Mouse (Mus musculus) CH12.LX (cell line): ENCODE measurements at regions not wholly inside any gene's neighbourhood (a gene's known extent, or its start where the extent isn't known, plus 50 kb on each side); places are given as distances from the start of the nearest gene placed in this dataset.

Source experiments
- DNase-seq: peaks from one replicate; pipeline ENCODE4 v3.0.0-alpha.2; 2013; ENCODE audit errors: extremely low read depth
- H3K27ac ChIP-seq: 2 replicates; pipeline ENCODE4 v1.5.1; 2012; ENCODE audit warnings: low read depth, mild to moderate bottlenecking, control low read depth, moderate library complexity; ENCODE audit not compliant: insufficient read depth
- H3K27me3 ChIP-seq: replicated peaks from 2 replicates; pipeline ENCODE3; 2012; ENCODE audit warnings: inconsistent platforms
- H3K36me3 ChIP-seq, 2 experiments: replicated peaks in 1 of 2; 2 replicates each; pipeline versions ENCODE3 to v1.6.1; 2012; ENCODE audit warnings: inconsistent platforms in 1 of 2, low read length in 1 of 2, mild to moderate bottlenecking in 1 of 2, mixed read lengths in 1 of 2, moderate library complexity in 1 of 2; ENCODE audit not compliant: control insufficient read depth in 1 of 2, insufficient read depth in 1 of 2
- H3K4me1 ChIP-seq, 2 experiments: 2 replicates each; pipeline ENCODE4 v1.6.1; 2012; ENCODE audit warnings: inconsistent platforms in 1 of 2, moderate library complexity in 1 of 2; ENCODE audit not compliant: insufficient read depth in 2 of 2, control insufficient read depth in 1 of 2
- H3K4me2 ChIP-seq: 2 replicates; pipeline ENCODE4 v1.6.1; 2012; ENCODE audit warnings: low read depth, mild to moderate bottlenecking, control low read depth; ENCODE audit not compliant: poor library complexity, insufficient read depth, severe bottlenecking
- H3K4me3 ChIP-seq, 3 experiments: fragments of 150-350 bp in 1 of 3; sonication (generic) in 1 of 3; replicated peaks in 1 of 3; 2 replicates each; pipeline versions ENCODE3 to v1.5.1; 2011 to 2012; ENCODE audit warnings: low read depth in 2 of 3, low read length in 2 of 3, mild to moderate bottlenecking in 2 of 3, moderate library complexity in 2 of 3, control low read depth in 1 of 3, improper control_type of control experiment in 1 of 3, inconsistent platforms in 1 of 3, mixed read lengths in 1 of 3; ENCODE audit not compliant: poor library complexity in 1 of 3
- H3K79me2 ChIP-seq: replicated peaks from 2 replicates; pipeline ENCODE4 v1.6.1; 2012; ENCODE audit warnings: mild to moderate bottlenecking, moderate library complexity; ENCODE audit not compliant: control insufficient read depth, poor library complexity, insufficient read depth, severe bottlenecking; ENCODE audit errors: extremely low read depth
- H3K9ac ChIP-seq: 2 replicates; pipeline ENCODE4 v1.6.1; 2012; ENCODE audit warnings: low read depth, mild to moderate bottlenecking, control low read depth, moderate library complexity; ENCODE audit not compliant: insufficient read depth
- H3K9me3 ChIP-seq: replicated peaks from 2 replicates; pipeline ENCODE3; 2012; ENCODE audit warnings: low read length, inconsistent platforms, mixed read lengths
- BHLHE40 ChIP-seq: IDR thresholded peaks from 2 replicates; pipeline ENCODE4 v1.6.1; 2011; ENCODE audit warnings: mild to moderate bottlenecking, low read depth, low read length, improper control_type of control experiment
- CHD1 ChIP-seq: IDR thresholded peaks from 2 replicates; pipeline ENCODE4 v1.6.1; 2012; ENCODE audit warnings: low read depth, low read length, improper control_type of control experiment, inconsistent platforms
- CTCF ChIP-seq, 2 experiments: IDR thresholded peaks in 1 of 2; conservative IDR thresholded peaks in 1 of 2; 2 replicates each; pipeline ENCODE4 v1.5.1; 2011 to 2012; ENCODE audit warnings: low read depth in 2 of 2, low read length in 2 of 2, improper control_type of control experiment in 1 of 2, inconsistent platforms in 1 of 2, mild to moderate bottlenecking in 1 of 2, moderate library complexity in 1 of 2
- E2F4 ChIP-seq: IDR thresholded peaks from 2 replicates; pipeline ENCODE4 v1.6.1; 2011; ENCODE audit warnings: low read depth, low read length, improper control_type of control experiment; ENCODE audit not compliant: insufficient replicate concordance
- ELF1 ChIP-seq: IDR thresholded peaks from 2 replicates; pipeline ENCODE4 v1.6.1; 2014; ENCODE audit warnings: low read depth, mild to moderate bottlenecking, inconsistent platforms, low read length, improper control_type of control experiment
- HCFC1 ChIP-seq: IDR thresholded peaks from 2 replicates; pipeline ENCODE4 v1.6.1; 2012; ENCODE audit warnings: low read depth, mild to moderate bottlenecking, inconsistent platforms, low read length, improper control_type of control experiment
- IRF4 ChIP-seq: IDR thresholded peaks from 2 replicates; pipeline ENCODE4 v1.6.1; 2014; ENCODE audit warnings: low read depth, mild to moderate bottlenecking, inconsistent platforms, low read length, improper control_type of control experiment
- KAT2A ChIP-seq: IDR thresholded peaks from 2 replicates; pipeline ENCODE4 v1.6.1; 2012; ENCODE audit warnings: low read length, improper control_type of control experiment, inconsistent platforms; ENCODE audit not compliant: insufficient replicate concordance
- MAX ChIP-seq: IDR thresholded peaks from 2 replicates; pipeline ENCODE4 v1.6.1; 2011; ENCODE audit warnings: low read length, improper control_type of control experiment
- MAZ ChIP-seq: IDR thresholded peaks from 2 replicates; pipeline ENCODE4 v1.6.1; 2012; ENCODE audit warnings: low read depth, mild to moderate bottlenecking, inconsistent platforms, low read length, improper control_type of control experiment, moderate library complexity
- MEF2A ChIP-seq: IDR thresholded peaks from 2 replicates; pipeline ENCODE4 v1.6.1; 2014; ENCODE audit warnings: low read depth, mild to moderate bottlenecking, inconsistent platforms, low read length, improper control_type of control experiment, borderline replicate concordance
- MXI1 ChIP-seq: IDR thresholded peaks from 2 replicates; pipeline ENCODE4 v1.6.1; 2011; ENCODE audit warnings: mild to moderate bottlenecking, low read depth, low read length, improper control_type of control experiment
- NELFE ChIP-seq: IDR thresholded peaks from 2 replicates; pipeline ENCODE4 v1.6.1; 2011; ENCODE audit warnings: low read depth, low read length, improper control_type of control experiment
- NRF1 ChIP-seq: IDR thresholded peaks from 2 replicates; pipeline ENCODE4 v1.6.1; 2014; ENCODE audit warnings: low read depth, mild to moderate bottlenecking, inconsistent platforms, low read length, improper control_type of control experiment, moderate library complexity
- POLR2A ChIP-seq: IDR thresholded peaks from 2 replicates; pipeline ENCODE4 v1.6.1; 2011; ENCODE audit warnings: low read depth, mild to moderate bottlenecking, improper control_type of control experiment, low read length
- POLR2AphosphoS2 ChIP-seq: IDR thresholded peaks from 2 replicates; pipeline ENCODE4 v1.6.1; 2011; ENCODE audit warnings: low read depth, low read length, improper control_type of control experiment
- RAD21 ChIP-seq: IDR thresholded peaks from 2 replicates; pipeline ENCODE4 v1.6.1; 2011; ENCODE audit warnings: low read depth, mild to moderate bottlenecking, low read length, improper control_type of control experiment, moderate library complexity
- SMC3 ChIP-seq: IDR thresholded peaks from 2 replicates; pipeline ENCODE4 v1.6.1; 2011; ENCODE audit warnings: low read depth, low read length, improper control_type of control experiment
- TBP ChIP-seq: conservative IDR thresholded peaks from 2 replicates; pipeline ENCODE4 v1.6.1; 2011; ENCODE audit warnings: low read depth, low read length, improper control_type of control experiment
- USF1 ChIP-seq: IDR thresholded peaks from 2 replicates; pipeline ENCODE4 v1.6.1; 2014; ENCODE audit warnings: low read depth, mild to moderate bottlenecking, inconsistent platforms, low read length, improper control_type of control experiment
- USF2 ChIP-seq: conservative IDR thresholded peaks from 2 replicates; pipeline ENCODE4 v1.6.1; 2011; ENCODE audit warnings: low read depth, low read length, improper control_type of control experiment
- ZC3H11A ChIP-seq: IDR thresholded peaks from 2 replicates; pipeline ENCODE4 v1.6.1; 2012; ENCODE audit warnings: low read depth, mild to moderate bottlenecking, inconsistent platforms, low read length, improper control_type of control experiment
- ZKSCAN1 ChIP-seq: IDR thresholded peaks from 2 replicates; pipeline ENCODE4 v1.6.1; 2012; ENCODE audit warnings: low read depth, inconsistent platforms, low read length, improper control_type of control experiment, borderline replicate concordance
- ZMIZ1 ChIP-seq: IDR thresholded peaks from 2 replicates; pipeline ENCODE4 v1.6.1; 2012; ENCODE audit warnings: low read depth, mild to moderate bottlenecking, inconsistent platforms, low read length, improper control_type of control experiment
- ZNF384 ChIP-seq: IDR thresholded peaks from 2 replicates; pipeline ENCODE4 v1.6.1; 2012; ENCODE audit warnings: low read depth, low read length, improper control_type of control experiment, inconsistent platforms
- dilution Hi-C: fragments of 300-500 bp; cut with MboI; formaldehyde crosslinking; loops from 2 replicates; pipeline ENCODE4 v1.14.3; 2020; ENCODE audit warnings: low sequenced_read_pairs; ENCODE audit not compliant: extremely low pct_unique_long_range_greater_than_20kb, extremely low pct_ligation_motif_present
- in situ Hi-C: fragments of 300-500 bp; cut with MboI; formaldehyde crosslinking; loops from 3 replicates; pipeline ENCODE4 v1.14.3; 2019; ENCODE audit warnings: low sequenced_read_pairs, low pct_ligation_motif_present, low pct_unique_long_range_greater_than_20kb, mixed read lengths

DNA sequence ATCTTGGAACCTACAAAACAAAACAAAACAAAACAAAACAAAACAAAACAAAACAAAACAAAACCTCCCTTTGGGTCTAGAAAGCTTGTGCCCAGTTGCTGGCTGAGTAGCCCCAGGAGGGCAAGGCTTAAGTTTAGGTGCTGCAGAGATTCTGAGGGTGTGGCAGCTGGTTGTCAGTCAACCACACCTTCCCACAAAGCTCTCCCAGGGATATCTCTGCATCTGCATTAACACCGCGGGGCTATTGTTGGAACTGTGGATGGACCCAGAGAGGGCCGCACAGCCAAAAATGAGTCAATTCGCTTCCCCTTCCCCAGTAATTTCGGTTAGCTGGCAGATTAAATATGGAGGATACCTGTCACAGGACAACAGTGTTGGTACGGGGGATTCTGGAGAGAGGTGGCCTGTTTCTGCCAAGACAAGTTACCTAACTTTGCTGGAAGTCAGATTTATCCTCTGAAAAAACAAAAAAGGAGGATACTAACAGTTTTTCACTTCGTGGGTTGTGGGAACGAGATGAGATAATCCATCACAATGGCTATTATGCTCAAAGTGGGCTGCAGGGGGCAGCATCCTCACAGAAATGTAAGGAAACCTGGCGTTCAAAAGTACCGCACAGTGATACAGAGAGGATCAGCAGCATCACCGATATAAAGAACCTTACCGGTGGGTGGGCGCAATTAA is 96.7 kb downstream of the 1500009L16Rik start:
- Histone ChIP-seq H3K4me1 (peaks cover 2 to 16% of the 10 kb centered on the region in 2 experiments; a peak in 2 of 4 replicates), H3K9me3 (no peaks in the 10 kb centered on the region), H3K9ac (no peak overlapping the region), H3K36me3 (no peaks in the 10 kb centered on the region), H3K27ac (no peak overlapping the region), H3K4me3 (no peak overlapping the region), H3K27me3 (no peaks in the 10 kb centered on the region), H3K4me2 (peak overlapping the region; percentile 80), H3K79me2 (no peaks in the 10 kb centered on the region)
- in situ Hi-C loops = no loop called here
- DNase-seq = peak; percentile 78
- dilution Hi-C loops = no loop called here
- TF ChIP-seq TBP (no peak), ZC3H11A (peak; percentile 66), POLR2A (no peak), CTCF (conservative IDR thresholded peaks at IDR 0.05 in 1 of 2, IDR thresholded peaks at IDR 0.05 in 1 of 2; ENCODE audit: low read depth in 2 of 2, low read length in 2 of 2) (peak; percentile 64 to 90), MEF2A (no peak), NRF1 (no peak), E2F4 (no peak), KAT2A (no peak), RAD21 (peak; percentile 98), MAZ (no peak), SMC3 (peak; percentile 86)

DNA sequence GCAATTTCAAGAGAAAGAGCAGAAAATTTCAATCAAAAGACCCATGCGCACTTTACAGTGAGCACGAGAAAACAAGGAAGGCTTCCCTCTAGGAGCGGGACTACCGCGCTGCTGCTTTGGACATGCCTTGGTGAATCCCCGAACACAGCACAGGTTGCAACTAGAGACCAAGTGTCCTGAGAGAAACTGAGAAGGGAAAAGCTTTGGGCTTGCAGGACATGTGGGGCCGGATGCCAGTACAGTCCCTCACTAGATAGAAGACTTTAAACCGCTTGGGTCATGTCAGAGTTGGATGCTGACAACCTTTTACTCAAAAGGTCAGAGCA is 97.2 kb downstream of the 1500009L16Rik start:
- Histone ChIP-seq H3K27ac (no peak overlapping the region), H3K4me2 (no peak overlapping the region), H3K27me3 (no peaks in the 10 kb centered on the region), H3K9me3 (no peaks in the 10 kb centered on the region), H3K36me3 (no peaks in the 10 kb centered on the region), H3K4me3 (no peak overlapping the region), H3K79me2 (no peaks in the 10 kb centered on the region), H3K4me1 (peaks cover 2 to 16% of the 10 kb centered on the region in 2 experiments; a peak in 2 of 4 replicates)
- in situ Hi-C loops = no loop called here
- TF ChIP-seq NELFE (no peak), BHLHE40 (no peak), ZMIZ1 (no peak)
- TF ChIP-seq, all 38 proteins: peak for 0
- dilution Hi-C loops = no loop called here
- DNase-seq = no peak
- H3K9ac ChIP-seq = no peak overlapping the region

DNA sequence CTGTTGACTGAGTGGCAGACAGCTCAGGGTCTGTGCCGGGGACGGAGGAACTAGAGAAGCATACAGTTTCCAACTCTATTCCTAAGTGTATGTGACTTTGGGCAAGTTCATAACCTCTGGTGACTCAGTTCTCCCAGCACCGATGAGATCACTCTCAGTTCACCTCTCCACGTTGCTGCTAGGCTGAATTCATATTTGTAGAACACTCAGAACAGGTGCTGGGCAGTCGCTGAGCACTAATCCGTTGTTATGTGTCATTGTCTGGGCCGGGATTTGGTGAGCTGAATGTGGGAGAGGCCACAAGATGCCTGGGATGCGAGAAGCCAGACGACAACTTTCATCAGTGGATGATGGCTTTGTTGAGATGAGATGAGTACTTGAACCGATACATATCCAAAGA is 98.4 kb downstream of the 1500009L16Rik start:
- no peak overlapping the region for H3K27ac ChIP-seq
- H3K36me3 ChIP-seq = no peaks in the 10 kb centered on the region
- no peak overlapping the region for H3K4me3 ChIP-seq
- no peaks in the 10 kb centered on the region for H3K9me3 ChIP-seq
- no peaks in the 10 kb centered on the region for H3K79me2 ChIP-seq
- H3K4me1 ChIP-seq = peaks cover 2 to 16% of the 10 kb centered on the region in 2 experiments; a peak in 2 of 4 replicates
- in situ Hi-C loops = no loop called here
- H3K4me2 ChIP-seq = no peak overlapping the region
- no peaks in the 10 kb centered on the region for H3K27me3 ChIP-seq
- no peak overlapping the region for H3K9ac ChIP-seq
- DNase-seq = peak; percentile 54
- dilution Hi-C loops = no loop called here
- TF ChIP-seq POLR2AphosphoS2 (no peak), CHD1 (no peak), USF1 (no peak), ZNF384 (no peak), MAX (no peak), TBP (no peak), RAD21 (no peak), ZMIZ1 (no peak), USF2 (no peak), MXI1 (no peak; the same call in 1 of the 2 replicates), HCFC1 (no peak), IRF4 (no peak), SMC3 (peak; percentile 13; the same call in 1 of the 2 replicates), ZKSCAN1 (no peak), MEF2A (no peak), BHLHE40 (peak; percentile 35; the same call in 1 of the 2 replicates), ELF1 (no peak), NRF1 (no peak), POLR2A (no peak)
